In genomic region chr2:149870496-149870895, GRCm38 (mm10) we compare ENCODE assay signal across 24 mouse cellular contexts. TPM values are rescaled to one million over a fixed set of nuclear protein-coding genes. Genes with fewer than 3 reads are reported as not detected.
DNase-seq lines count a peak whose midpoint lies in the region; ATAC-seq and TF ChIP-seq lines count a peak whose summit lies in the region.
"Had no signal": no experiment of that assay in that cellular context is flagged by ENCODE, and none has a peak within 500 bp of the region (broad histone marks: within the 10 kb centered on the region; RNA-seq: fewer than 3 reads in every experiment).

No protein-coding gene starts in this region.

- no peaks in the 10 kb centered on the region for H3K9me3 ChIP-seq in midbrain, embryonic 13.5 days
- H3K9me3 ChIP-seq in midbrain, embryonic 10.5 days (replicated peaks) = no peaks in the 10 kb centered on the region
- H3K9me3 ChIP-seq in midbrain, postnatal 0 days (ENCODE audit: low read length) = no peaks in the 10 kb centered on the region
- H3K9me3 ChIP-seq: embryonic facial prominence, embryonic 12.5 days; forebrain, embryonic 12.5 days; heart, embryonic 10.5 days had no signal

- TF ChIP-seq CTCF in brain, embryonic 14.5 days (IDR thresholded peaks at IDR 0.05; ENCODE audit: borderline replicate concordance, extremely low read depth, insufficient read depth, insufficient read length) = no peak
- TF ChIP-seq CTCF in midbrain, postnatal 0 days (IDR thresholded peaks at IDR 0.05) = no peak

- no peak for TF ChIP-seq POLR2A in brain, embryonic 14.5 days (IDR thresholded peaks at IDR 0.05; ENCODE audit: borderline replicate concordance, extremely low read depth, insufficient read depth, insufficient read length, poor library complexity, severe bottlenecking)

- no peak overlapping the region for H3K4me2 ChIP-seq in midbrain, embryonic 13.5 days (replicated peaks)
- no peak overlapping the region for H3K4me2 ChIP-seq in midbrain, postnatal 0 days (ENCODE audit: low read depth, low read length, poor library complexity, severe bottlenecking)
- H3K4me2 ChIP-seq: embryonic facial prominence, embryonic 12.5 days; forebrain, embryonic 12.5 days had no signal

- no peaks in the 10 kb centered on the region for H3K4me1 ChIP-seq in midbrain, embryonic 13.5 days (replicated peaks)
- H3K4me1 ChIP-seq in midbrain, embryonic 10.5 days = 0 out of 2 replicates have a peak, but pooled peaks cover 3% of the 10 kb centered on the region
- no peaks in the 10 kb centered on the region for H3K4me1 ChIP-seq in midbrain, postnatal 0 days (ENCODE audit: insufficient read depth, low read length)
- H3K4me1 ChIP-seq: embryonic facial prominence, embryonic 12.5 days; forebrain, embryonic 12.5 days; heart, embryonic 10.5 days had no signal

- WGBS in midbrain, embryonic 13.5 days = 77% methylated on average over 2 of the region's 2 CpGs
- 87% methylated on average over 2 of the region's 2 CpGs for WGBS in midbrain, embryonic 10.5 days
- WGBS in midbrain, postnatal 0 days = 59% methylated on average over 2 of the region's 2 CpGs

- no peak overlapping the region for H3K9ac ChIP-seq in midbrain, embryonic 13.5 days (replicated peaks)
- no peak overlapping the region for H3K9ac ChIP-seq in midbrain, postnatal 0 days (replicated peaks; ENCODE audit: low read length, poor library complexity, severe bottlenecking)
- H3K9ac ChIP-seq: embryonic facial prominence, embryonic 12.5 days; forebrain, embryonic 12.5 days had no signal

- no peaks in the 10 kb centered on the region for H3K27me3 ChIP-seq in midbrain, embryonic 13.5 days
- no peaks in the 10 kb centered on the region for H3K27me3 ChIP-seq in midbrain, embryonic 10.5 days (ENCODE audit: low read depth, poor library complexity, severe bottlenecking)
- H3K27me3 ChIP-seq in midbrain, postnatal 0 days (ENCODE audit: insufficient read depth, low read length) = no peaks in the 10 kb centered on the region
- H3K27me3 ChIP-seq: embryonic facial prominence, embryonic 12.5 days; forebrain, embryonic 12.5 days had no signal

- ATAC-seq in midbrain, embryonic 13.5 days = peak; percentile 27; the same call in 1 of the 2 replicates
- no peak for ATAC-seq in midbrain, postnatal 0 days (ENCODE audit: low FRiP score)
- no peak for ATAC-seq in erythroblast, adult 5-6 weeks (replicated peaks; ENCODE audit: low FRiP score, poor library complexity, severe bottlenecking)
- ATAC-seq: inflammation-experienced regulatory T-cells, adult 6 months had no signal

- DNase-seq in heart, adult 11 months = peak; percentile 1
- no peak for DNase-seq in heart, adult 18-20 months
- no peak for DNase-seq in midbrain, embryonic 10.5 days (ENCODE audit: low spot score)
- DNase-seq in brain, embryonic 14.5 days (ENCODE audit: low read depth) = peak; percentile 29
- DNase-seq in midbrain, postnatal 0 days (ENCODE audit: low spot score) = peak; percentile 61
- DNase-seq: adrenal gland, postnatal 10 days; cerebellum, adult 11-12 months; cerebellum, adult 9-10 months; cerebellum, postnatal 25 days; gastrocnemius, adult 2 months; gastrocnemius, postnatal 25 days; heart, postnatal 10 days; heart, postnatal 4 days had no signal

- H3K27ac ChIP-seq in midbrain, embryonic 13.5 days = no peak overlapping the region
- no peak overlapping the region for H3K27ac ChIP-seq in midbrain, embryonic 10.5 days (replicated peaks)
- no peak overlapping the region for H3K27ac ChIP-seq in midbrain, postnatal 0 days (ENCODE audit: low read depth, low read length)
- H3K27ac ChIP-seq: embryonic facial prominence, embryonic 12.5 days; forebrain, embryonic 12.5 days; gastrocnemius, adult 2 months; heart, embryonic 10.5 days had no signal

- H3K36me3 ChIP-seq in midbrain, embryonic 13.5 days = no peaks in the 10 kb centered on the region
- H3K36me3 ChIP-seq in midbrain, embryonic 10.5 days = no peaks in the 10 kb centered on the region
- H3K36me3 ChIP-seq in midbrain, postnatal 0 days (ENCODE audit: insufficient read depth, low read length) = no peaks in the 10 kb centered on the region
- H3K36me3 ChIP-seq: embryonic facial prominence, embryonic 12.5 days; forebrain, embryonic 12.5 days; heart, embryonic 10.5 days had no signal

- H3K4me3 ChIP-seq in midbrain, embryonic 13.5 days (replicated peaks) = no peak overlapping the region
- H3K4me3 ChIP-seq in midbrain, embryonic 10.5 days = no peak overlapping the region
- no peak overlapping the region for H3K4me3 ChIP-seq in midbrain, postnatal 0 days (ENCODE audit: low read depth, low read length)
- H3K4me3 ChIP-seq: embryonic facial prominence, embryonic 12.5 days; forebrain, embryonic 12.5 days; gastrocnemius, adult 2 months; heart, embryonic 10.5 days had no signal

RNA-seq across cellular contexts. Expression of gene C530025M09Rik, which starts 39.5 kb away (rescaled TPM):
- not detected for total RNA-seq in heart, adult 18-20 months (2021)
- 0.85 and 0.95 TPM in 2 replicates for polyA plus RNA-seq in midbrain, embryonic 13.5 days (2015; fragmentation: Nextera tagmentation; extraction: Ambion mirVana)
- polyA plus RNA-seq in midbrain, embryonic 10.5 days (2016; fragmentation: Nextera tagmentation; extraction: Ambion mirVana) = 0.27 and 0.71 TPM in 2 replicates
- polyA plus RNA-seq in brain, embryonic 14.5 days (2012; rRNA removed) = 0.22 and 0.53 TPM in 2 replicates
- total RNA-seq in midbrain, postnatal 0 days (2014; rRNA removed) = 0.42 TPM in 1 of 2 replicates, not detected in the other
- polyA plus RNA-seq in midbrain, postnatal 0 days (2015; fragmentation: Nextera tagmentation; extraction: Ambion mirVana) = 1.8 and 2.3 TPM in 2 replicates
- not detected in 2 replicates for total RNA-seq in erythroblast, adult 5-6 weeks (2015; ENCODE audit: low replicate concordance)
- not detected in 2 replicates for total RNA-seq in erythroblast, adult 5-6 weeks (2017; ENCODE audit: low replicate concordance)
- total RNA-seq: adrenal gland, postnatal 10 days; adrenal gland, postnatal 4 days; gastrocnemius, adult 2 months; gastrocnemius, postnatal 25 days; granulocyte monocyte progenitor cell, adult 5-6 weeks; heart, postnatal 10 days; heart, postnatal 4 days; MEL had no signal
- polyA plus RNA-seq: C2C12; heart, embryonic 14.5 days; inflammation-experienced regulatory T-cells, adult 6 months had no signal

RNA-seq across cellular contexts. Expression of gene Syndig1, which starts 41.5 kb away (rescaled TPM):
- under 1 TPM in 1 of 2 experiments, not detected in 1; 0.32 TPM for total RNA-seq in heart, adult 18-20 months (2021)
- polyA plus RNA-seq in midbrain, embryonic 13.5 days (2015; fragmentation: Nextera tagmentation; extraction: Ambion mirVana) = 14.0 and 14.7 TPM in 2 replicates
- 3.0 and 4.6 TPM in 2 replicates for polyA plus RNA-seq in midbrain, embryonic 10.5 days (2016; fragmentation: Nextera tagmentation; extraction: Ambion mirVana)
- polyA plus RNA-seq in brain, embryonic 14.5 days (2012; rRNA removed) = 11.8 and 17.3 TPM in 2 replicates
- 30.1 and 35.7 TPM in 2 replicates for total RNA-seq in midbrain, postnatal 0 days (2014; rRNA removed)
- 28.6 and 32.1 TPM in 2 replicates for polyA plus RNA-seq in midbrain, postnatal 0 days (2015; fragmentation: Nextera tagmentation; extraction: Ambion mirVana)
- not detected in 2 replicates for total RNA-seq in erythroblast, adult 5-6 weeks (2015; ENCODE audit: low replicate concordance)
- total RNA-seq in erythroblast, adult 5-6 weeks (2017; ENCODE audit: low replicate concordance) = not detected in 2 replicates
- total RNA-seq: gastrocnemius, adult 2 months; gastrocnemius, postnatal 25 days; granulocyte monocyte progenitor cell, adult 5-6 weeks; MEL had no signal
- polyA plus RNA-seq: C2C12 had no signal

Comparison
In these comparisons a context has a peak if more than half of its experiments do, and no peak if none do; other contexts are left out.
1. DNase-seq: peak in heart, adult 11 months (single experiment), brain, embryonic 14.5 days (single experiment) and midbrain, postnatal 0 days (single experiment); none in heart, adult 18-20 months (0 of 2) and midbrain, embryonic 10.5 days (single experiment).